Comparison of ENCODE assay signal across 10 mouse cellular contexts in genomic region chr10:18409068-18409467, GRCm38 (mm10).
DNase-seq lines count a peak whose midpoint lies in the region; ATAC-seq and TF ChIP-seq lines count a peak whose summit lies in the region.
"Had no signal": no experiment of that assay in that cellular context is flagged by ENCODE, and none has a peak within 500 bp of the region (broad histone marks: within the 10 kb centered on the region; RNA-seq: fewer than 3 reads in every experiment).

No protein-coding gene starts in this region.

- peaks cover 9% of the 10 kb centered on the region; the same call in 1 of the 2 replicates for H3K4me1 ChIP-seq in heart, embryonic 11.5 days (ENCODE audit: control insufficient read depth, insufficient read depth, low read length)
- H3K4me1 ChIP-seq in E14TG2a.4 (replicated peaks; ENCODE audit: low read depth, low read length), result peaks cover 59% of the 10 kb centered on the region
- peaks cover 41% of the 10 kb centered on the region for H3K4me1 ChIP-seq in forebrain, embryonic 13.5 days
- H3K4me1 ChIP-seq in limb, embryonic 13.5 days, result peaks cover 47% of the 10 kb centered on the region

- 61% methylated on average over 2 of the region's 2 CpGs for WGBS in heart, embryonic 11.5 days (ENCODE audit: insufficient replicate concordance)
- 6% methylated on average over 2 of the region's 2 CpGs for WGBS in forebrain, embryonic 13.5 days
- WGBS in limb, embryonic 13.5 days, result 40% methylated on average over 2 of the region's 2 CpGs

- TF ChIP-seq CTCF in E14TG2a.4 (conservative IDR thresholded peaks at IDR 0.05; ENCODE audit: low read length), result no peak

- H3K9ac ChIP-seq in heart, embryonic 11.5 days (ENCODE audit: low read depth, low read length), result 0 out of 2 replicates have a peak overlapping the region, but pooled peaks have one; percentile 68
- H3K9ac ChIP-seq in forebrain, embryonic 13.5 days, result peak overlapping the region; percentile 81
- peak overlapping the region; percentile 70 for H3K9ac ChIP-seq in limb, embryonic 13.5 days

- no peaks in the 10 kb centered on the region for H3K9me3 ChIP-seq in heart, embryonic 11.5 days (replicated peaks; ENCODE audit: control insufficient read depth, low read length)
- H3K9me3 ChIP-seq in E14TG2a.4 (ENCODE audit: low read length), result no peaks in the 10 kb centered on the region
- H3K9me3 ChIP-seq in forebrain, embryonic 13.5 days (replicated peaks), result no peaks in the 10 kb centered on the region
- H3K9me3 ChIP-seq in limb, embryonic 13.5 days, result no peaks in the 10 kb centered on the region

- DNase-seq in heart, adult 18-20 months, result no peak
- DNase-seq in frontal cortex, postnatal 14 days (ENCODE audit: low spot score in 2 of 2), result no peak
- DNase-seq in adrenal gland, adult 8-10 months, result no peak
- DNase-seq in left cerebral cortex, postnatal 36 days (ENCODE audit: low spot score in 2 of 2), result no peak
- DNase-seq: kidney, postnatal 10 days; lung, postnatal 36 days had no signal

- no peak for ATAC-seq in heart, embryonic 11.5 days (replicated peaks; ENCODE audit: insufficient number of reproducible peaks, low FRiP score, low TSS enrichment)
- ATAC-seq in forebrain, embryonic 13.5 days, result no peak
- ATAC-seq in limb, embryonic 13.5 days (ENCODE audit: low FRiP score, low read depth), result no peak

- H3K27me3 ChIP-seq in heart, embryonic 11.5 days (ENCODE audit: control insufficient read depth, insufficient read depth, low read length), result no peaks in the 10 kb centered on the region
- 0 out of 2 replicates have a peak, but pooled peaks cover 2% of the 10 kb centered on the region for H3K27me3 ChIP-seq in E14TG2a.4 (ENCODE audit: insufficient read depth, low read length)
- H3K27me3 ChIP-seq in forebrain, embryonic 13.5 days, result 0 out of 2 replicates have a peak, but pooled peaks cover 7% of the 10 kb centered on the region
- H3K27me3 ChIP-seq in limb, embryonic 13.5 days, result no peaks in the 10 kb centered on the region

- intact Hi-C loops in left cerebral cortex, postnatal 36 days (cut with DNase I), result no loop called here

- no peaks in the 10 kb centered on the region for H3K36me3 ChIP-seq in heart, embryonic 11.5 days (ENCODE audit: control insufficient read depth, insufficient read depth, low read length)
- no peaks in the 10 kb centered on the region for H3K36me3 ChIP-seq in E14TG2a.4 (ENCODE audit: insufficient read depth, low read length)
- no peaks in the 10 kb centered on the region for H3K36me3 ChIP-seq in forebrain, embryonic 13.5 days (ENCODE audit: poor library complexity, severe bottlenecking)
- no peaks in the 10 kb centered on the region for H3K36me3 ChIP-seq in limb, embryonic 13.5 days

- H3K27ac ChIP-seq in heart, embryonic 11.5 days (ENCODE audit: low read depth, low read length), result no peak overlapping the region
- H3K27ac ChIP-seq in forebrain, embryonic 13.5 days, result peak overlapping the region; percentile 77
- no peak overlapping the region for H3K27ac ChIP-seq in limb, embryonic 13.5 days

- H3K4me2 ChIP-seq in heart, embryonic 11.5 days, result peak overlapping the region; percentile 62
- H3K4me2 ChIP-seq in forebrain, embryonic 13.5 days, result peak overlapping the region; percentile 78
- peak overlapping the region; percentile 83 for H3K4me2 ChIP-seq in limb, embryonic 13.5 days (replicated peaks)

- H3K4me3 ChIP-seq in heart, embryonic 11.5 days (ENCODE audit: low read depth, low read length), result peak overlapping the region; percentile 49
- peak overlapping the region; percentile 75; the same call in 1 of the 2 replicates for H3K4me3 ChIP-seq in E14TG2a.4 (replicated peaks; ENCODE audit: low read length)
- H3K4me3 ChIP-seq in forebrain, embryonic 13.5 days, result peak overlapping the region; percentile 59
- peak overlapping the region; percentile 58 for H3K4me3 ChIP-seq in limb, embryonic 13.5 days
